Mouse (Mus musculus) embryonic fibroblast, embryonic 13.5 days (primary cell): ENCODE data around the gene Cox17.

Experiments used
- CTCF ChIP-seq: IDR thresholded peaks from 2 replicates; pipeline ENCODE4 v1.5.1; 2011; ENCODE audit warnings: mild to moderate bottlenecking, control low read depth, low read length, moderate library complexity, borderline replicate concordance; ENCODE audit not compliant: insufficient read depth
- POLR2A ChIP-seq: IDR thresholded peaks from 2 replicates; pipeline ENCODE4 v1.6.1; 2011; ENCODE audit warnings: low read depth, mild to moderate bottlenecking, control low read depth, low read length, moderate library complexity

- TF ChIP-seq POLR2A (no peak), CTCF (no peak)
Observed at GRCm38 (mm10) chr16:38348217-38348761, 1.5 kb downstream of the Cox17 start.
